Mouse (Mus musculus) C2C12 (cell line): ENCODE data around the gene Ipmk. TPM values are rescaled to one million over a fixed set of nuclear protein-coding genes. Genes with fewer than 3 reads are reported as not detected.

Experiments used
- H3K27me3 ChIP-seq: one replicate; pipeline ENCODE4 v1.6.1; 2011; ENCODE audit not compliant: control insufficient read depth, insufficient read depth, insufficient read length
- H3K36me3 ChIP-seq: one replicate; pipeline ENCODE4 v1.6.1; 2011; ENCODE audit not compliant: control insufficient read depth, insufficient read depth
- H3K4me3 ChIP-seq: one replicate; pipeline ENCODE4 v1.5.1; 2011; ENCODE audit warnings: mild to moderate bottlenecking, control low read depth; ENCODE audit not compliant: poor library complexity, insufficient read depth, severe bottlenecking
- H3K79me2 ChIP-seq: one replicate; pipeline ENCODE4 v1.6.1; 2011; ENCODE audit not compliant: control insufficient read depth, insufficient read depth
- H3K79me3 ChIP-seq: one replicate; pipeline ENCODE4 v1.6.1; 2011; ENCODE audit warnings: low read depth, control low read depth
- H3ac ChIP-seq: one replicate; pipeline ENCODE3; 2011; ENCODE audit warnings: low read depth; ENCODE audit not compliant: control insufficient read depth, insufficient read length
- CEBPB ChIP-seq: IDR thresholded peaks from one replicate; pipeline ENCODE4 v1.6.1; 2011; ENCODE audit warnings: low read depth, mild to moderate bottlenecking, control low read depth, moderate library complexity
- CTCF ChIP-seq: IDR thresholded peaks from one replicate; pipeline ENCODE4 v1.5.1; 2011; ENCODE audit not compliant: control insufficient read depth, insufficient read depth, insufficient read length
- FOSL1 ChIP-seq: IDR thresholded peaks from one replicate; pipeline ENCODE4 v1.8.0; 2011; ENCODE audit warnings: mild to moderate bottlenecking, low read length; ENCODE audit not compliant: poor library complexity, insufficient read depth, severe bottlenecking
- MAX ChIP-seq: IDR thresholded peaks from one replicate; pipeline ENCODE4 v1.6.1; 2011; ENCODE audit warnings: mild to moderate bottlenecking, control low read depth
- MYOD1 ChIP-seq: IDR thresholded peaks from one replicate; pipeline ENCODE4 v1.6.1; 2011; ENCODE audit warnings: low read depth; ENCODE audit not compliant: control insufficient read depth, insufficient read length
- MYOG ChIP-seq: IDR thresholded peaks from one replicate; pipeline ENCODE4 v1.6.1; 2011; ENCODE audit not compliant: control insufficient read depth, insufficient read length; ENCODE audit errors: extremely low read depth
- USF1 ChIP-seq: IDR thresholded peaks from one replicate; pipeline ENCODE4 v1.6.1; 2011; ENCODE audit warnings: low read depth, mild to moderate bottlenecking, control low read depth, moderate library complexity
- polyA plus RNA-seq: library from polyadenylated mRNA; unstranded; fragments of >200 nt; fragmentation: generic; extraction: Trizol; gene quantifications from one replicate; pipeline ENCODE4 v1.2.1, GENCODE M21; 2012; ENCODE audit warnings: missing spikeins

Ipmk gene
- polyA plus RNA-seq, 1 experiment: 9.2 TPM

GRCm38 (mm10) chr10:71384159-71385044 lies 36.8 kb downstream of the Ipmk start:
- Histone ChIP-seq H3K79me2 (no peaks in the 10 kb centered on the region), H3K36me3 (peaks cover 34% of the 10 kb centered on the region), H3K79me3 (no peaks in the 10 kb centered on the region), H3ac (no peak overlapping the region), H3K4me3 (no peak overlapping the region), H3K27me3 (no peaks in the 10 kb centered on the region)
- TF ChIP-seq USF1: no peak

- no peaks in the 10 kb centered on the region for H3K79me3 ChIP-seq
- TF ChIP-seq USF1 (no peak), CEBPB (no peak), MYOG (no peak), CTCF (no peak)
- H3K79me2 ChIP-seq: no peaks in the 10 kb centered on the region
- H3K4me3 ChIP-seq: no peak overlapping the region
- no peaks in the 10 kb centered on the region for H3K36me3 ChIP-seq
- no peaks in the 10 kb centered on the region for H3K27me3 ChIP-seq
- no peak overlapping the region for H3ac ChIP-seq
Measured at GRCm38 (mm10) chr10:71389311-71389710, 41.7 kb downstream of the Ipmk start.

GRCm38 (mm10) chr10:71398383-71399145 lies 51.0 kb downstream of the Ipmk start:
- Histone ChIP-seq H3K36me3 (no peaks in the 10 kb centered on the region), H3ac (no peak overlapping the region), H3K4me3 (no peak overlapping the region), H3K79me2 (no peaks in the 10 kb centered on the region), H3K27me3 (no peaks in the 10 kb centered on the region), H3K79me3 (no peaks in the 10 kb centered on the region)
- TF ChIP-seq MAX: no peak
- no peak for TF ChIP-seq USF1
- TF ChIP-seq CTCF: no peak
- no peak for TF ChIP-seq MYOD1
- no peak for TF ChIP-seq CEBPB

GRCm38 (mm10) chr10:71399399-71399798 lies 51.8 kb downstream of the Ipmk start:
- H3K27me3 ChIP-seq: no peaks in the 10 kb centered on the region
- H3ac ChIP-seq: no peak overlapping the region
- TF ChIP-seq MYOG: no peak
- no peak for TF ChIP-seq MYOD1
- TF ChIP-seq CEBPB: no peak
- no peak overlapping the region for H3K4me3 ChIP-seq
- H3K79me3 ChIP-seq: no peaks in the 10 kb centered on the region
- H3K79me2 ChIP-seq: no peaks in the 10 kb centered on the region
- H3K36me3 ChIP-seq: no peaks in the 10 kb centered on the region

- no peak for TF ChIP-seq CEBPB
- no peak for TF ChIP-seq MAX
- no peak for TF ChIP-seq USF1
- no peak for TF ChIP-seq MYOD1
- no peak for TF ChIP-seq MYOG
- TF ChIP-seq FOSL1: no peak
- no peak for TF ChIP-seq CTCF
- H3ac ChIP-seq: no peak overlapping the region
Measured at GRCm38 (mm10) chr10:71399987-71400386, 52.4 kb downstream of the Ipmk start.

More at GRCm38 (mm10) chr10:71399987-71400386, 52.4 kb downstream of the Ipmk start:
- Histone ChIP-seq H3K36me3 (no peaks in the 10 kb centered on the region), H3K79me3 (no peaks in the 10 kb centered on the region), H3K27me3 (no peaks in the 10 kb centered on the region), H3K79me2 (no peaks in the 10 kb centered on the region), H3K4me3 (no peak overlapping the region)
